Mouse (Mus musculus) midbrain, postnatal 0 days (tissue): ENCODE measurements around the gene Garnl3. TPM values are rescaled to one million over a fixed set of nuclear protein-coding genes. Genes with fewer than 3 reads are reported as not detected.

Experiments
- ATAC-seq: fragments of 200-750 bp; cut with Nextera tagmentation; 2 replicates; pipeline ENCODE4 v1.8.0; 2017; ENCODE audit warnings: moderate number of reproducible peaks, mild to moderate bottlenecking, moderate TSS enrichment, moderate library complexity; ENCODE audit not compliant: low FRiP score
- DNase-seq: peaks from one replicate; pipeline ENCODE4 v3.0.0-alpha.2; 2015; ENCODE audit warnings: low spot score
- H3K27ac ChIP-seq: fragments of 300-500 bp; sonication (generic); 2 replicates; pipeline ENCODE4 v1.5.1; 2014; ENCODE audit warnings: low read depth, mild to moderate bottlenecking, low read length, mixed read lengths
- H3K27me3 ChIP-seq: fragments of 300-500 bp; sonication (generic); 2 replicates; pipeline ENCODE4 v1.6.1; 2014; ENCODE audit warnings: low read length, control low read depth, mixed read lengths; ENCODE audit not compliant: insufficient read depth
- H3K36me3 ChIP-seq: fragments of 300-500 bp; sonication (generic); 2 replicates; pipeline ENCODE4 v1.6.1; 2014; ENCODE audit warnings: low read length, control low read depth, mixed read lengths; ENCODE audit not compliant: insufficient read depth
- H3K4me1 ChIP-seq: fragments of 300-500 bp; sonication (generic); 2 replicates; pipeline ENCODE4 v1.6.1; 2014; ENCODE audit warnings: mild to moderate bottlenecking, control low read depth, antibody characterized with exemption, low read length, mixed read lengths; ENCODE audit not compliant: insufficient read depth
- H3K4me2 ChIP-seq: fragments of 300-500 bp; sonication (generic); 2 replicates; pipeline ENCODE4 v1.6.1; 2014; ENCODE audit warnings: low read depth, mild to moderate bottlenecking, low read length, mixed read lengths; ENCODE audit not compliant: poor library complexity, severe bottlenecking
- H3K4me3 ChIP-seq: fragments of 300-500 bp; sonication (generic); 2 replicates; pipeline ENCODE4 v1.5.1; 2014; ENCODE audit warnings: low read depth, mild to moderate bottlenecking, low read length, moderate library complexity
- H3K9ac ChIP-seq: fragments of 300-500 bp; sonication (generic); replicated peaks from 2 replicates; pipeline ENCODE4 v1.6.1; 2014; ENCODE audit warnings: mild to moderate bottlenecking, low read length, moderate library complexity, mixed read lengths; ENCODE audit not compliant: poor library complexity, severe bottlenecking
- H3K9me3 ChIP-seq: fragments of 300-500 bp; sonication (generic); 2 replicates; pipeline ENCODE4 v1.6.1; 2016; ENCODE audit warnings: low read length, control low read depth
- CTCF ChIP-seq: IDR thresholded peaks from 2 replicates; pipeline ENCODE4 v1.5.1; 2016; ENCODE audit warnings: antibody characterized with exemption, mild to moderate bottlenecking
- WGBS: fragments of 180-500 bp; shearing (Covaris S2); extraction: QIAGEN DNeasy Blood & Tissue Kit; methylation state at CpG from one replicate; pipeline ENCODE4 v1.1.7; 2014; 5-methylcytosine and 5-hydroxymethylcytosine counted together
- polyA plus RNA-seq: library from polyadenylated mRNA; unstranded; fragments of >200 nt; fragmentation: Nextera tagmentation; extraction: Ambion mirVana; gene quantifications from 2 replicates; pipeline ENCODE4 v1.2.1, GENCODE M21; 2015
- total RNA-seq: library from RNA; depleted of rRNA; stranded (reverse); fragments of >200 nt; gene quantifications from 2 replicates; pipeline ENCODE4 v1.2.3, GENCODE M21; 2014

Gene Garnl3
- total and polyA plus RNA-seq, 2 experiments from 2014 or later, result 77.1 to 134 TPM

DNA sequence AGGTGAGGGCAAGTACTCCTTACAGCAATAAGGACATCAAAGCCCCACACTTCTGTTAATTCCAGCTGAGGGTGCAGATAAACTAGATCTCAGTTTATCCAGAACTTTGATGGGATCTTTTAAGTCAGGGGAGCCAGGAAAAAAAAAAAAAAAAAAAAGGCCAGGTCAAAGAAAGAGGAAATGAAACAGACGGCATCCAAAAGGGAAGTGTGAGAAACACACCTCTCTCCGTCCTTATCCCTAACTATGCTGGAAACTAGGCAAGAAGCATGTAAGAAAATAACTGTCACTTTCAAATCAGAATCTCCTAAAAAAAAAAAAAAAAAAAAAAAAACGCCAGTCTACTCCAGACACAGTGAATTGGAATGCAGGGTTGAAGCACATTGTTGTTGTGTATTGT lies 57.3 kb downstream of the Garnl3 start:
- Histone ChIP-seq H3K4me2 (no peak overlapping the region), H3K9me3 (no peaks in the 10 kb centered on the region), H3K4me1 (no peaks in the 10 kb centered on the region), H3K27me3 (no peaks in the 10 kb centered on the region), H3K4me3 (no peak overlapping the region), H3K27ac (no peak overlapping the region), H3K9ac (no peak overlapping the region), H3K36me3 (peaks cover 4% of the 10 kb centered on the region; the same call in 1 of the 2 replicates)
- 76% methylated on average over 3 of the region's 3 CpGs for WGBS
- ATAC-seq, result no peak
- TF ChIP-seq CTCF, result no peak
- no peak for DNase-seq

DNA sequence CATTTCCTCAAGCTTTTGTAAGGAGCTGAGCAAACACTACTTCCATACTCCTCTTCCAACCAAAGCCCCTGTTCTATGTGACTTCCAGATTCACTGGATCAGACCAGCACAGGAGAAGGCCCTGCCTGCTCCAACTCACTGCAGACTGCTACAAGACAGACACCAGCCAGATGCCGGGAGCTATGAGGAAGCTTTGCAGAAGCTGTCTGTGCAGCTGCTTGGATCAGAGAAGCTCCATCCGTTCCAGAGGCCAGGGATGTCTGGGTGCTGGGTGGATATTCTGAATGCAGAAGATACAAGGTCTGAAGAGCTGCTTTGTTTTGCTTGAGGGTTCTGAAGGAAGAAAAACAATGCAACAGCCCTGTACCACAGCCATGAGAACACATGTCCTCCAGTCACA lies 59.1 kb downstream of the Garnl3 start:
- TF ChIP-seq CTCF, result no peak
- peaks cover 4% of the 10 kb centered on the region; the same call in 1 of the 2 replicates for H3K36me3 ChIP-seq
- no peaks in the 10 kb centered on the region for H3K27me3 ChIP-seq
- ATAC-seq (no peak), DNase-seq (no peak)
- no peak overlapping the region for H3K4me2 ChIP-seq
- H3K4me3 ChIP-seq, result no peak overlapping the region
- no peaks in the 10 kb centered on the region for H3K9me3 ChIP-seq
- no peak overlapping the region for H3K9ac ChIP-seq
- H3K27ac ChIP-seq, result no peak overlapping the region
- H3K4me1 ChIP-seq, result no peaks in the 10 kb centered on the region
- WGBS, result 65% methylated on average over 2 of the region's 2 CpGs

DNA sequence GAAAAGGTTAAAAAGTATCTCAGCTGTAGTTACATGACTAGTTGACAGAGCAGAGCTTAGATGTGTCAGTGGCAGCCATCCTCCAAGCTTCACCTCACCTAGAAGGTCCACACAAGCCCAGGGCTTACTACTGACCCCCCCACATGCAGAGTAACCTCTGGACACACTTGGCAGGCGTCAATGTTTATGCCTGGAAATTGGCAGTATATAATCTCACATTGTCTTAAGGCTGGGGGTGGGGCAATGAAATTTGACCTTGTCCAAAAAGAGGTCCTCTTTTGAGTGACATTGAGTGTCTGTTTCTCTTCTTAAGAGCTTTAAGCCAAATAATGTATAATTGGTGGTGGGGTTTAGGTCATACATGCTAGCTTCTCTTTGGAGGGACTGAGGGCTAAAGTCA lies 65.8 kb downstream of the Garnl3 start:
- Histone ChIP-seq H3K4me3 (no peak overlapping the region), H3K4me1 (no peaks in the 10 kb centered on the region)
- WGBS, result 64% methylated on average over 1 of the region's 1 CpGs

DNA sequence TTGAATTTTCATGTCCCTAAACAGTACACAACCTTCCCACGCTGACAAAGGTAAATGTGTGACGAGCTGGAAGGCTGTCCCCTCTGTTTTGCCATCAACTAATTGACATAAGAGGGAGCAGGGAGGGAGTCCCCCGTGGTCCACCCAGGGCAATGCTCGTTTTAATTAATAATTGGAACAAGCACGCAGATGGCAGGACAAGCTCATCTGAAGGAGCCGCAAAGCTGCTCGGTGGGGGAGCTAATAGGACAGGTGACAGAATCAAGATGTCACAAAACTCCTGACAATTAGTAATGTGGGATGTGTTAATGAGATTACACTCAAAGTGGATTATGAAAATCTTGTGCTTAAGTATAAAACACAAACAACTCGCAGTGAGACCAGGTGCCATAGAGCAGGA lies 68.7 kb downstream of the Garnl3 start:
- Histone ChIP-seq H3K36me3 (peaks cover 5% of the 10 kb centered on the region; the same call in 1 of the 2 replicates), H3K9ac (no peak overlapping the region), H3K27ac (no peak overlapping the region), H3K4me1 (no peaks in the 10 kb centered on the region), H3K4me2 (no peak overlapping the region), H3K9me3 (no peaks in the 10 kb centered on the region), H3K27me3 (no peaks in the 10 kb centered on the region), H3K4me3 (no peak overlapping the region)
- no peak for ATAC-seq
- DNase-seq, result peak; percentile 48
- WGBS, result 31% methylated on average over 8 of the region's 8 CpGs
- TF ChIP-seq CTCF, result no peak

More for the DNA sequence above, 65.8 kb downstream of the Garnl3 start:
- H3K4me2 ChIP-seq, result no peak overlapping the region
- no peaks in the 10 kb centered on the region for H3K36me3 ChIP-seq
- H3K27ac ChIP-seq, result no peak overlapping the region
- ATAC-seq (no peak), DNase-seq (no peak)
- no peak overlapping the region for H3K9ac ChIP-seq
- no peaks in the 10 kb centered on the region for H3K9me3 ChIP-seq
- no peaks in the 10 kb centered on the region for H3K27me3 ChIP-seq
- no peak for TF ChIP-seq CTCF

DNA sequence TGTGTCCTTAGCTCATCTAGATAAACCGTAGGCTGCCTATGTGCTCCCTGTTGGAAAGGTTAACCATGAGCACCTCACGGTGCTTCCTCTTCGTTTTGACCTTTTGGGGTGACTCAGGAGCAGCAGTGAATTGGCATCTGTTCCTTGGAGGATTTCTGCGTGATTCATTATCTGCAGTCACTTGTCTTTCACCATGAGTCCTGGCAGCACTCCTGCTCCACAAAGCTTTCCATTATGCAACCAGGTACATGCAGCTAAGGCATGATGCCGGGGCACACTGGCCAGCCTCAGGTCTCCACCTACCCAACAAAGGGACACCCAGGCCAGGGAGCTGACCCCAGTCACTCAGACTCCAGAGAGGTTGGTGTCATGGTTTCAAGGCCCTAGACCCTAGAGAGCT lies 72.5 kb downstream of the Garnl3 start:
- no peak for TF ChIP-seq CTCF
- H3K4me2 ChIP-seq, result no peak overlapping the region
- WGBS, result 83% methylated on average over 5 of the region's 5 CpGs
- H3K9ac ChIP-seq, result no peak overlapping the region
- H3K9me3 ChIP-seq, result no peaks in the 10 kb centered on the region
- H3K27me3 ChIP-seq, result no peaks in the 10 kb centered on the region
- ATAC-seq (no peak), DNase-seq (no peak)
- H3K36me3 ChIP-seq, result peaks cover 6% of the 10 kb centered on the region
- no peaks in the 10 kb centered on the region for H3K4me1 ChIP-seq
- no peak overlapping the region for H3K27ac ChIP-seq
- no peak overlapping the region for H3K4me3 ChIP-seq

DNA sequence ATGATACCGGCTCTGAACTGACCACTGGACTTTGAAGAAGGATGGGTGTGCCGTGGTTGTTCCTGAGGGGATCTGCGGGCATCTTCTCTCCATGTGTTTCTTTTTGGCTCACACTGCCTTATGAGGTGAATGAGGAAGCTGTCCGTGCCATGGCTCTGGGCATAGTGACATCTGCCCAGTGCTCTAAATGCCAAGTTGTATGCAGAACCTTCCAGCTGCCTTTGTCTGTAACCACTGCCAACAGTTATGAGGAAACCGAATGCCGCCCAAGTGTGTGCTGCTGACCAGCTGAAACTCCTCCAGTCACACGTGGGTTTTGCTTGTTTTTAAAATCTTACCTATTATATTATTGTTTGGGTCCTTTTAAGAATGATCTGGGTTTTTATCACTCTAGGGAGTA lies 73.9 kb downstream of the Garnl3 start:
- TF ChIP-seq CTCF, result no peak
- Histone ChIP-seq H3K36me3 (peaks cover 10% of the 10 kb centered on the region), H3K27me3 (no peaks in the 10 kb centered on the region), H3K9me3 (no peaks in the 10 kb centered on the region), H3K9ac (no peak overlapping the region), H3K4me2 (no peak overlapping the region), H3K27ac (no peak overlapping the region), H3K4me1 (no peaks in the 10 kb centered on the region), H3K4me3 (no peak overlapping the region)
- ATAC-seq (no peak), DNase-seq (peak; percentile 41)
- 90% methylated on average over 7 of the region's 7 CpGs for WGBS
